Mouse (Mus musculus) stomach, postnatal 0 days (tissue): ENCODE measurements at regions not wholly inside any gene's neighbourhood (a gene's known extent, or its start where the extent isn't known, plus 50 kb on each side); places are given as distances from the start of the nearest gene placed in this dataset.

Experiments
- ATAC-seq: fragments of 200-750 bp; cut with Nextera tagmentation; 2 replicates; pipeline ENCODE4 v1.8.0; 2017; ENCODE audit not compliant: low FRiP score, low TSS enrichment
- DNase-seq: peaks from one replicate; pipeline ENCODE4 v3.0.0-alpha.2; 2016; ENCODE audit warnings: low spot score
- H3K27ac ChIP-seq: fragments of 300-500 bp; sonication (generic); replicated peaks from 2 replicates; pipeline ENCODE4 v1.5.1; 2014; ENCODE audit warnings: mild to moderate bottlenecking, control low read depth
- H3K27me3 ChIP-seq: fragments of 300-500 bp; sonication (generic); 2 replicates; pipeline ENCODE4 v1.6.1; 2014; ENCODE audit warnings: low read length; ENCODE audit not compliant: control insufficient read depth, insufficient read depth
- H3K36me3 ChIP-seq: fragments of 300-500 bp; sonication (generic); 2 replicates; pipeline ENCODE4 v1.6.1; 2014; ENCODE audit warnings: low read length, mixed read lengths; ENCODE audit not compliant: control insufficient read depth, insufficient read depth
- H3K4me1 ChIP-seq: fragments of 300-500 bp; sonication (generic); replicated peaks from 2 replicates; pipeline ENCODE4 v1.6.1; 2014; ENCODE audit warnings: antibody characterized with exemption; ENCODE audit not compliant: control insufficient read depth, insufficient read depth
- H3K4me2 ChIP-seq: fragments of 300-500 bp; sonication (generic); replicated peaks from 2 replicates; pipeline ENCODE4 v1.6.1; 2014; ENCODE audit warnings: low read depth, mild to moderate bottlenecking, control low read depth, moderate library complexity
- H3K4me3 ChIP-seq: fragments of 300-500 bp; sonication (generic); 2 replicates; pipeline ENCODE4 v1.5.1; 2014; ENCODE audit warnings: low read depth, low read length, control low read depth
- H3K9ac ChIP-seq: fragments of 300-500 bp; sonication (generic); 2 replicates; pipeline ENCODE4 v1.6.1; 2014; ENCODE audit warnings: mild to moderate bottlenecking, low read length, control low read depth, mixed read lengths
- H3K9me3 ChIP-seq: fragments of 300-500 bp; sonication (generic); 2 replicates; pipeline ENCODE4 v1.6.1; 2016; ENCODE audit warnings: low read length; ENCODE audit not compliant: control insufficient read depth
- CTCF ChIP-seq: IDR thresholded peaks from 2 replicates; pipeline ENCODE4 v1.5.1; 2016; ENCODE audit warnings: antibody characterized with exemption, low read depth, mild to moderate bottlenecking, moderate library complexity
- EP300 ChIP-seq: optimal IDR thresholded peaks from 2 replicates; pipeline ENCODE3; 2016; ENCODE audit warnings: antibody characterized with exemption
- WGBS: fragments of 180-500 bp; shearing (Covaris S2); extraction: QIAGEN DNeasy Blood & Tissue Kit; methylation state at CpG from one replicate; pipeline ENCODE4 v1.1.7; 2014; 5-methylcytosine and 5-hydroxymethylcytosine counted together

DNA sequence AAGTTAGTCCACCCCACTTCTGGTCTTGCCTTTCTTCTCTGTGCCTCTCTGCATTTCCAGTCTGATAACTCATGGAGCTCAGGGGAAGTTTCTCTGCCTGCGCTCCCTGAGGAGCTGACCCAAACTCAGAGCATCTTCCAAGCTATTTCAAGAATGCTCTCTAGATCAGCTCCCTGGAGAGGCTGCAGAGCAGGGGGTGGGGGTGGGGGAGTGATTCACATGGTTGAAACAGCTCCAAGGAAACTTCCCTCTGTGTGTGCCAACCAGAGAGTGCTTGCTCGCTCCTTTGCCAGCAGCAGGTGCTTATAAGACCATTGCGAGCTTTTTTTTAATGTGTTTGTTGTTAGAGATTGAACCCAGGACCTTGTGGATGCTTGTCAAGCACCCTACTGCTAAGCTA is 257.3 kb upstream of the Gm9008 start:
- Histone ChIP-seq H3K4me1 (no peaks in the 10 kb centered on the region), H3K27me3 (no peaks in the 10 kb centered on the region), H3K9me3 (no peaks in the 10 kb centered on the region), H3K27ac (no peak overlapping the region), H3K9ac (no peak overlapping the region), H3K4me3 (no peak overlapping the region), H3K4me2 (no peak overlapping the region), H3K36me3 (no peaks in the 10 kb centered on the region)
- ATAC-seq (no peak), DNase-seq (peak; percentile 16)
- TF ChIP-seq CTCF (no peak), EP300 (no peak)
- 44% methylated on average over 3 of the region's 3 CpGs for WGBS
